Mouse (Mus musculus) activated CD4-positive, CD25-positive, alpha-beta regulatory T cell, adult 4 months (primary cell): ENCODE results near the gene Rapgef4. TPM values are rescaled to one million over a fixed set of nuclear protein-coding genes. Genes with fewer than 3 reads are reported as not detected.
"Not testable (repeated sequence)": the region's sequence is repeated elsewhere in the genome, so short reads cannot be mapped to it uniquely, and the experiment has no call there.

ENCODE experiments used
- ATAC-seq: one replicate; pipeline ENCODE4 v1.8.0; 2017
- polyA plus RNA-seq, 2 experiments: library from polyadenylated mRNA; unstranded; fragments of 100-300 nt; shearing (Covaris generic); gene quantifications; one replicate each; pipeline ENCODE4 v1.2.1; 2017

The Rapgef4 gene
- polyA plus RNA-seq, 2 experiments from 2014 or later, result 5.4 to 5.5 TPM

DNA sequence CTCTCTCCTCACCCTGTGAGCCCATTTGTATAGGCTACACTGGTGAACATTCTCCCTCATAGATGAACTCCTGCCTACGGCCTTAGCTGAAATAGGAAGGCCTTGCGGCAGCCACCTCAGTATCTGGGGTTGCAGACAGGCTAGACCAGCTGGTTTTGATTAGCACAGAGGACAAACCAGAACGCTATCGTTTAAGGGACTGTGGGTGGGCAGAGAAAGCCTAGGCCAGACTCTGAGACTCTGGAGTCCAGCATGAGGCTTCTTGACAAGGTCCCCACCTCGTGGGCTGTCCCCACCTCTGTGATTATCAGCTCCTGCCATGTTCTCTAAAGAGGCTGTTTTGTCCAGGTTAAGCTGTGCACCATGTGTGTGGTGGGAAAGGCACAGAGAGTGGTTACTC lies 142.8 kb downstream of the Rapgef4 start:
- ATAC-seq, result no peak

DNA sequence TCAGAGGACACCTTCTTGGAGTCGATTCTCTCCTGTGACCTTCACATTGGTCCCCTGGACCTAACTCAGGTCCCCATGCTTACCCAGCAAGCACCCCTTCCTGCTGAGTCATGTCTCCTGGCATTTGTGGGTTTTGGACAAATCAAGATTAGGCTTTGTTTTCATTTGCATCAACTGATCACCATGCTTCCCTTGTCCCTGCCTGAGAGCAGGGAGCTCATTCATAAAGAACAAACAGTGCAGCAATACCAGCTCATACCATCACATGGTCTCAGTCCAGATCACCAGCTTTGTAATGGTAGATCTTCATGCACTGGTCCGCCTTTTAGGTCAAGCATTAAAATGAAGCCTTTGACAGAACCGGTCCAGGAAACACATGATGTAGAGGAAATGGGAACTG lies 144.7 kb downstream of the Rapgef4 start:
- ATAC-seq, result no peak

DNA sequence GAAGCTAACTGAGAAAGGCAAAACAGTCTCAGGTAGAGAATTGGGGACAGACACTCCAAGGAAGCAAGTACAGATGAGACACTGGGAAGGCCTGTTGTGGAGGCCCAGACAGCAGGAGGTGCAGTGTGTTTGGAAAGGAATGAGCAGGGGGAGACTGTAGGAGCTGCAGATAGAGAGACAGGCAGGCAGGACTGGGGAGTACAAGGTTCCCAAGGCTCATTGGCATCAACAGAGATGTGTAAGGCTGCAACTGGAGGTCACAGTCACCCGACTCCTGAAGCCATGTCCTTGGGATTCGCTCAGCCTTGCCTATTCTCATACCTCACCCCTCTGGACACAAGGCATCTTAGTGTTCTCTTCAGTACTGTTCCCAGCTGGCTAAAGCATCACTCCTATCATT lies 145.4 kb downstream of the Rapgef4 start:
- no peak for ATAC-seq

DNA sequence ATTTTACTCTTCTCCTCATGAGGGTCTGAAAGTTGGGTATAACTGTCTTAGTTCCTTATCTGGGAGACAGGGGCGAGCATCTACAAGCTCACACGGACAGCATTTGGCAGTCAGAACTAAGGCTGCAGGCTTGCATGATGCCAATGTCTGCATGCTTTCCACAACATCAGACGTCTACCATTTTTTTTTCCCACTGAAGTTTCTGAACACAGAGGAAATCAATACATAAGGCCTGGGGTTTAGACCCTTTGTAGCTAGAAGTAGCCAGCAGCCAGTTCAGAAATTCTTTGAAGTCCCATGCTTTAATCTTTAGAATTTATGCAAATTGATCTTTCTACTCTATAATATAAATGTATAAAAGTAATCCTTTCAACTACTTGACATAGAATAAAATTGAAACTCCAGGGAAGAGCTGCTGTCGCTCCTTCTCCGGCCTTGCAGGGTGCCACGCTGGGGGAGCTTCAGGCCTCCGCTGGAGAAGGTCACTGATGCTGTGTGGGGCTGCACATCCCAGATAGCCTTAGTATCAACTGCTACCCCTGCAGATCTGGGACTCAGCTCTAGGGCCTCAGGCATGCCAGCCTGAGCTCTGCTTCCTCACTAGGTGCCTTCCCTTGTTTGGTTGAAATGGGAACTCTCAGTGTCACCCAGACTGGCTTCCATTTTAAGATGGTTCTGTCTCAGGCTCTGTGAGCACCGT lies 148.7 kb downstream of the Rapgef4 start:
- ATAC-seq, result no peak

DNA sequence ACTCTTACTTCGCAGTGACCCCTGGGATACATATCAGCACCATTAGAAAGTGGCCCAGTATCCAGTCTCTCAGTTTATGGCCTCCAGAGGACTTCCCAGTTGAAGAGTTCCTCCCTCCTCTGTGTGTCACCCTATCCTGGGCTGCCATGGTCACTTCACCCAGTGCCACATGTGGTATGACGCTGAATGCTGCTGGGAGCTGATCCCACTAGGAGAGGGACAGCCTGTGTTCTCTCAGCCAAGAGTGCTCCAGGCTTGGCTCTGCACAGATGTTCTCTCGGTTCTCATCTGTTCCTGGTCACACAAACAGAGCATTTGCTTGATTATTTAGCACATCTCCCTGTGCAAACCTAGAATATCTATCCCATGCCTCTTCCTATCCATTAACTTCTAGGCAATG lies 151.2 kb downstream of the Rapgef4 start:
- ATAC-seq, result no peak

DNA sequence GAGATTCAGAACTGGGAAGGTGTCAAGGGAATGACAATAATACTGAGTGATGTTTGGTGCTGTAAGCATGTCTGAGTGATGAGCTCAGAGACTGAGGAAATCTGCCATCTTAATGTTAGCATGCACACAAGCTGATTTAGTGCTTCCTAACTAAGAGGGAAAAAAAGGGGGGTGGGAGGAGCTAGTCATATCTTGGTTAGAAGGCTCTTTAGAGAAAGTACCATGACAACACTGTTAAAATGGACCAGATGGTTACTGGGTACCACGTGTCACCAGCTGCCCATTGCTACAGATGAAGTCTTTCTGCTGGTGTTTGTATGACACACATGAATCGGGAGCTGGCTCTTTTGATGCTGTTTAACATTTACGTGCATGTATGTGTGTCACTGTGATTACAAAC lies 155.0 kb downstream of the Rapgef4 start:
- ATAC-seq, result no peak

DNA sequence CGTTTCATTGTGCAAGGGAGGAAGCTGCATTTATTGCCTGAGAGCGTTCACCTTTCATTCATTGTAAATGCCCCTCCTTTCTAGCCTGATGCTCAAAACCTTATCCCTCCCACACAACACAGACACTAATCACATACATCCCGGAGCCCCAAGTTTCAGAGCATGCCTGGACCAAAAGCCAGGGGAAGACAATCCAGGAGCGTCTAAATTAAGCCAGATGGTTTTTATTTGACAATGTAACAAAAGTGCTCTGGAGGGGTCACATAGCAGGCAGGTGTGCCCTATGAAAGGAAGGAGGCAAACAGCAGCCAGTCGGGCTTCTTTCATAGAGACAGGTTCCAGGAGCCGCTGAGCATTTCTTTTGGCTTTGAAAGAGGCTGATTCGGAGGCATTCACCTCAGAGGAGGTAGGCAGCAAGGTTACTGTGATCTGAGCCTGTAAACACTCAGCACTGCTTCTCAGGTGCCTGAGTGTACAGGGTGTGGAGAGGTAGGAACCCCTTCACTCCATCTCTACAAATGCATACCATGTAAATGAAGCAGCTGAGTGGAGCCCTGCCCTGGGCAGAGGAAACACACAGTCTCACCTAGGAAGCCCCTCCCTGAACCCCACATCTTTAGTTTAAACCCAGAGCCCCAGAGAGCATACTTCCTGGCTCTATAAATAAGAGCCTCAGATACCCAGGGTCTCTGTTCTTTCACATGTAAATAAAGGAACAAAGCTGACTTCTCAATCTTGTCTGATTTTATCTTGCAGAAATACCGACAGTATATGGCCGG lies 155.6 kb downstream of the Rapgef4 start:
- ATAC-seq, result peak; percentile 66

DNA sequence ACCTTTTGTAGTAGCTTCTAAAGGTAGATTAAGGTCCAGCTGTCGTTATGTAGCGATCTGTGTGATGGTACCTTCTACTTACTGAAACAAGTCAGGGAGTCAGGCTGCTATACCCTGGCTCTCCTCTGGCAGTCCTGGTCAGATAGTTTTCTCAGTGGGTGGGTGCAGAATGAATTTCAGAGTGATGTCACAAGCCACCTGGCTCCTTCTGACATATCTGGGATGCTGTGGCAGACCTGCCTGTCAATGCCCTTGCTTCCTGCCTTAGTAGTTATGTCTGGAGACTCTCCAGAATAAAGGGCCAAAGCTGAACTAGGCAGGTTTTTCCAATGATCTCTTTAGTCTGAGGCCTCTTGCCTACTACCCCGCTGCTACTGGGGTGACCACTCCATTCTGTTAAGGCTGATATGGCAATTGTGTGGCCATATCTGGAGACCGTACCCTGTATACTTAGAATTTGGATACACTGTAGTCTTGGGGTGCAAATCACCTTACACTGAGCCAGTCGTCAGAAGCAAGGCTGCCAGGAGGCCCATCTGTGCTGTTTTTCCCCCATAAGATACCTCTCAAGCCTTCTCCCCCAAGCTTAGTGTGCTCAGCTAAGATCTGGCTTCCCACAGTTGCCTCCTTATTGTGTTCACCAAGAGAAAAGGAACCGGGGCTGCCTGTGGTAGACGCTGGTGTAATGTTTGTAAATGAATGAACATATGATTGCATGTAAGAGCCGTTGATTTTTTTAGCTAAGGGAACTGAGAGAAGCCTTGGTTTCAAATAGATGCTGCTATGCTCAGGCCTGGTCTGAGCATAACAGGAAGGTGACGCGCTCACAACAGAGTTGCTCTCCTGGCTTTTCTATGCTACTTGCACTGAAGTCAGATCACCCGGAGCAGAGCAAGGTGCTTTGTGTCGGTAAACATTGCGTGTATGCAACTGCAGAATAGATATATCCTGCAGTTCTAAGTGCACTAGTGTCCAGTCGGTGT lies 159.1 kb downstream of the Rapgef4 start:
- ATAC-seq, result no peak

DNA sequence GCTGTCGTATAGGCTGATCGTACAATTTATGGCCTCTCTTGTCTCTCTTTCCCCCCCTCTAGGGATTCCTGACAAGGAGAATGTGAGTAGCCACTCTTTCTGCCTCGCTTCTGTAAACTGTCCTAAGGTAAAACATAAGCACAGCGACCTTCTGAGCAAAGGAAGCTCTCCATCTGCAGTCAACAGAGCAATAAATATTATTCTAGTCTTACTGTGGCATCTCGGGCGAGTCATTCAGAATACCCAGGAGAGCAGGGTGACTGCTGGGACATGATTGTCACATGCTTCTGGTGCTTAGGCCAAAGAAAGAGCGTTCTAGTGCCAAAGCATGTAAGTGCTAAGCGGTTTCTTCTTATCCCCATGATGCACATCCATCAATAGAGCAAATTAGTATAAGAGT lies 160.1 kb downstream of the Rapgef4 start:
- no peak for ATAC-seq

DNA sequence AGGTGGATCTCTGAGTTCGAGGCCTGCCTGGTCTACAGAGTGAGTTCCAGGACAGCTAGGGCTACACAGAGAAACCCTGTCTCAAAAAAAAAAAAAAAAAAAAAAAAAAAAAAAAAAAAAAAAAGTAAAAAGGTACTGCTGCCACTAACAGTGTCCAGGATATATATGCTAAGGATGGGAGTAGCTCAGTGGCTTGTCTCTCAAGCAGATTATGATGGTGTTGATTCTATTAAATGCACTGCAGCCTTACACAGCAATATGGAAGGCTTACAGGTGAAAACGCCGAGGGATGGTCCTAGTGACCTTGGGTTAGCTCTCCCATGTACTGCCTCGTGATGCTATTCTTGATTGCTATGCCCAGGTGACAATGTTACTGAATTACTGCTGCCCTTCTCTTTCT lies 160.7 kb downstream of the Rapgef4 start:
- ATAC-seq, result not testable (repeated sequence)

DNA sequence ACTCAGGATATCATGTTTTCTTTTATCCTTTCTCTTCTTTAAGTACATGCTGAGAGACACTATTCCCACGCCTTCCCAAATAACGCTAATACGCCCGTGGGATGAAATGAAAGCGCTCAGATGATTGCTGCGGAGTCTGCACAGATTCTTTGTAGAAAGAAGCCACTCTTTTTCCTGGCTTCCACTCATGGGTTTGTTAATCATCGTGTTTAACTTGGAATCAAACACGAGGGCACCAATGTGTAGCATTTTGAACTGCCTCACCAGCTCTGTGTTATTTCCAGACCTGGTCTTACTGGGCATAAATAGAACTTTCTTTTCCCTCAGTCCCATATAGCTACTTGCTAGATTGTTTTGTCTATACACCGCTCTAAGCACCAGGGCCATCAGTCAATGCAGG lies 162.4 kb downstream of the Rapgef4 start:
- no peak for ATAC-seq

DNA sequence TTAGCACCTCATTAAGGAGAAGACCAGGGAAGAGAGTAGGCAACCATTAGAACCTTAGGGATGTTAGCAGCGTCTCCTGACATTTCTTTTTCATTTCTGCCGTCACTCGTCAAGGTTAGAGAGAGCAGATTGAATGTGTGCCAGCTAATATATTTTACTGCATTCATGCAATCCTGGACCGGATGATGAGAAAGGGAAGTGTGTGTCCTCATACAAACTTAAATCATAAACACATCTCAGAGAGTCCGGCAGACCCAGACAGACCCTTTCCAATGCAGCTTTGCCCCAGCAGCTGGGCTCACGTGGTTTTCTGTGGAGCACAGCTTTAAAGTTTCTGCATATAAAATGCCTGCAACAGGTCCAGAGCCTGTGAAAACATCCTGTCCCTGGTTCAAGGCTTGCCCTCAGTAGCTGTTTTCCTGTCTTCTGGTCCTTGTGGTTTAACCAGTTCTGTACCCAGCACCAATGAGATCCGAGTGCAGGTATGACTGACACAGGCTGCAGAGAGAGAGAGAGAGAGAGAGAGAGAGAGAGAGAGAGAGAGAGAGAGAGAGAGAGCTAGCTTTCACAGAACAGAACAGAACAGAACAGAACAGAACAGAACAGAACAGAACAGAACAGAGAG lies 163.6 kb downstream of the Rapgef4 start:
- ATAC-seq, result peak; percentile 86

DNA sequence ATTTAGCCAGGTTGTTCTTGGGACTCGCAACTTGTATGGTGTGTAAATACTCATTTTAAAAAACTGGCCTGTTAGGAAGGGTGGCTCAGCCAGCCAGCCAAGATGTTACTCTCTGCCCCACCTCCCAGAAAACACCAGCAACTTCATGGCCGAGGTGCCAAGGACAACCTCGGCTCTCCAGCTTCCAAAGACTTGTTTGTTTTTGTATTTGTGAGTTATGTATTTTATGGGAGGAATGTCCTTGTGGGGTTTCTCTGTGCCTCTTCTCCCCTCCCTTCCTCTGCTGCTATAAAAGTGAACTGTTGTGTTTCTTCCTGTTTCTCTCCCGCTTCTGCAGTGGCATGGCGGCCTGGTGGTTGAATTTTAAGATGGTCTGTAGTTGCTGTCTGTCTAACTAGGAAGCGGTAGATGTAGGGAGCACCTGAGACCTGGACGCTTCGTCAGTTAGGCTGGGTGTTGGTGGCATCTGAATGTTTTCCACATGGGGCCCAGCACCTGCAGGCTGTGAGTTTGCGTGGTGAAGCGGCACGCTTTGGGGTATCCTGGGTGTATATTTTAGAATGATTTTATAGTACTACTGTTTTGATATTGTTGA lies 164.3 kb downstream of the Rapgef4 start:
- ATAC-seq, result peak; percentile 24

DNA sequence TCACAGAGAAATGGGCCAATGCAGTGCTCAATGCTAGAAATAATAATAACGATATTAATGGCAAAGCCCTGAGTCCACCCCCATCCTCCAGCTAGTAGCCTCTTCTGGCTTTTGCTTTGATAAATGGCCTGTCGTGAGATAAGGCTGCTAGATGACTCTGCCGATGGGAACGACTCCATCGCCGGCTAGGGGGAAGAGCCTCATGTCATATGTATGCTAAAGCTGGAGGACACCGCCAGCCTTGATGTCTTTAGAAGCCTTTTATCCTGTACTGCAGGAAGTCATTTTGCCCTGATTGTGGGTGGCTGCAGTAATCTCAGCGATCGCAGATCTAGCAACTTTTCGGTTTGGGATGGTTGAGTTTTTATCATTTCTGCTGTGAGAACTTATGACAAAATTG lies 165.0 kb downstream of the Rapgef4 start:
- ATAC-seq, result peak; percentile 41

DNA sequence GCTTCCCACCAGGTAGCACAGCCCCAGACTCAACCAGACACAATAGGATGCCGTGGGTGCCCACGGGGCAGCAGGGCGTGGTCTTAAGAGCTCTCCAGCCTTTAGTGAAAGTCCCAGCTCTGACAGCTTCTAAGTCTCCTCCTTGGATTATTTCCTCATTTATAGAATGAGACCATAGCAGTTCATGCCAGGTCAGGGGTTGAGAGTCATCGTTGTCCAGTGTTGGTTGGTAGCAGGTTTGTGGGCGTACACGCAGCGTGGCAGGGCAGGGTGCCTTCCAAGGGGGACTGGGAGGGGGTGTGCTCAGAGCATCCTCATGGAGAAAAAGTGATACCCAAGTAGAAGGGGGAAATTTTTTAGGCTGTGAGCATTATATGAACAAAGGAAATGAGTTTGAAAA lies 166.2 kb downstream of the Rapgef4 start:
- ATAC-seq, result no peak

DNA sequence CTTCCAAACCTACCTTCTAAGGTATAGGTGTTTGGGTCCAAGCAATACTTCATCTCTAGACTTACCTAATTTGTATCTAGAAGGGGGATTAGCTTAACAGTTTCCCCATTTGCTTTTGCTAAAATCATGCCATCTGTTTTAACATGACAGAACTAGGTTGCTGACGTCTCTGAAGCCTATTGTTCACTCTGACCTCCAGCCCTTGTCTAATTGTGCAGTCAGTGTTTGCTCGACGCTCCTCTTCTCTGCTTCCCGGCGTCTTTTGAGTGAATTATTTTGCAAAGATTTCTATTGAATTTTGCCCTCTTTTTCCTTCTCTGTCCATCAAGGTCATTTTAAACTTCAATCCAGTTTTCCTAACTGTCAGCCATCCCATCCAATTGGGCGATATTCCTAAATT lies 166.7 kb downstream of the Rapgef4 start:
- ATAC-seq, result no peak

DNA sequence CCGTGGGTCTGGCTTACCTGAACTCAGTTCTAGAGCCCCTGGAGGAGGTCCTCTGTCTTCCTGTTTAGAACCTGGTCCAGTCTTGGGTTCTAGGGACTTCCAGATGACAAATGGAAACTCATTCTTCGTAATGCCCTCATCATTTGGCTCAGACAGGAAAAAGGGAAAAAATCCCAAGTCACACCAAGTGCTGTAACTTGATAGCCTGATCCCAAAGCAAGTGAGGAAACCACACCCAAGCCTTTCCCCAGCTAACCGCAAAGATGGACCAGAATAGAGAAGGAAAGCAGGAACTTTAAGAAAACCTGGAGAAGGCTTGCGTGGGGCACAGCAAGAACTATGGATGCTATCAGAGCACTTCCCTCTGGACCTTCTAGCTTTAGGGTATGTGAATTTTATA lies 167.6 kb downstream of the Rapgef4 start:
- no peak for ATAC-seq

DNA sequence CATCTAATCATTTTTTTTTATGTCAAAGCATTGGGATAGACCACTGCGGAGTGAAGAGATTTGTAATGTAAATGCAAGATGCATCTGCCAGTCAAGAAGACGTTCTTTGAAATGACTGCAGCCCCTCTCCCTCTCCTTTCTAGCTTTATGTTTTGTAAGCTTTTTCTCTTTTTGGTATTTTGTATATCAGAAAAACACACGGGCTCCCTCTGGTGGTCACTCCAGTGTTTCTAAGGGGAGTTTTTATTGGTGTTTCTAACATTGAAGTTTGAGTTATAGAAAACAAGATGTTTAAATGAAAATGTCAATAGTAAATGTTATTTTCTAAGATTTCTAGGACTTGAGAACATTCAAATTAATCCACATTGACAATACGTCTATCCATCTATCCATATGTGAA lies 168.0 kb downstream of the Rapgef4 start:
- ATAC-seq, result no peak

DNA sequence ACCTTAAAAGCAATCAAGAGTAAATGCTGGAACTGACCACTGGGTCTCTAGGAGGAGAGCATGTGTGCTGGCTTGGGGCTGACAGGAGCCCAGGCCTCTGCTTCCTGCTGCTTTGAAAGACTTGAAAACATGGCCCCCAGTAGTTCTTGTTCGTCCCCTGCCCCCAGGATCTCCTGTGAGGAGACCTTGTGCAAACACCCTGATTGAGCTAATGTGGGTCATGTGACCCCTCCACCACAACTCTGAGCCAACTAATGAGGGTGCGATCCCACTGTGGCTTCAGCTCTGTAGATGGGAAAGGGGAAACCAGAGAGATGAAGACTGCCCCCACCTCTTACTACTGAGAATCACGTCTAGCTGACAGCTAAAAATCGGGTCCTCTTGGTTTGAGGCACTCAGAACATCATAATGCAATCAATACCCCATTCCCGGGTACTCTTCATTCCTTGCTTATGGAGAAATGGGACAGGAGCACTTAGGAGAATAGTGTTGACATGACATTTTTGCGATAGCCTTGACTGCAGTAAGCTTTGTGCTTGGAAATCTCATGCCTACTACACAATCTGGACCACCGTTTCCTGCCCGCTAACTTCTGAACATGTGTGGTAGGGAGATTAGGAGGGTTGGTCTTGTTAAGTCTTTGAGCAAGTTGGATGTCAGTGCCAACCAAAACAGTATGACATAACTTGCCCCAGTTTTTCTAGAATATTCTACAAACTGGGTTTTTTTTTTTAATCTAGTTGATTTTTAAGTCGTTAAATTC lies 170.9 kb downstream of the Rapgef4 start:
- ATAC-seq, result no peak

DNA sequence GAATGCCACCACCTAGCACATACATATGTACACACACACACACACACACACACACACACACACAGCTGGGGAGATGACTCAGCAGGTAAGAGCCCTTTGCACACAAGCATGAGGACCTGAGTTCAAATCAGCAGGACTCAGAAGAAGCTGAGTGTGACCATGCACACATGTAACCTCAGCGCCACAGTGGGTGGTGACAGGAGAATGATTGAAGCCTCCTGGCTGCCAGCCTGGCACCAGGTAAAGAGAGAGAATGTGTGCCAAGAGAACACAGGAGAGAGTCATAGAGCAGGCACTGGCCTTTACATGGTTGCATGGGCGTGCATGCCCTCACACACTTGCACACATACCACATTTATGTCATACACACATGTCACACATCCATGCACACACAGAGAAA lies 171.7 kb downstream of the Rapgef4 start:
- ATAC-seq, result no peak

DNA sequence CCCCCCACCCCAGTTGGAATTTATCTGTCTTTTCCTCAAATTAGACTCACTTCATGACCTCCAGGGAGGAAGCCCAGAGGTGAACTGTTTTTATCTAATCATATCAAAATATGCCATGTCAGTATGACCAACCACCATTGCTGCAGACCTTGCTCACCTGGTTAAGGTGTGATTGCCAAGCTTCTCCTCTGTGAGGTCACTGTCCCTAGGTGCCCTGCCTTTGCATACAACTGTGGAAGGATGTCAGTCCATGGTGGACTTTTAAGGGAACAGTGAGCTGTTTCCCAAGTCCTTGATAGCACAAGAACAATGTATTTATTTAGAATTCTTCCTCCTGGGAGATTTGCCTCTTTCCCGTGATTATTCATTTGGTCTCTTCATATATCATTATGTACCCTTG lies 172.8 kb downstream of the Rapgef4 start:
- no peak for ATAC-seq
